Mouse (Mus musculus): ENCODE measurements around the gene Gm43191. TPM values are rescaled to one million over a fixed set of nuclear protein-coding genes. Genes with fewer than 3 reads are reported as not detected.

Gene Gm43191
- polyA plus RNA-seq, 2 experiments, result not detected

GRCm38 (mm10) chr3:116635799-116636198, 45.3 kb downstream of the Gm43191 start:
- no peak for TF ChIP-seq POLR2A (IDR thresholded peaks at IDR 0.05; ENCODE audit: borderline replicate concordance, extremely low read depth, insufficient read depth, insufficient read length)
- Histone ChIP-seq H3K27ac (replicated peaks; ENCODE audit: low read depth, low read length) (no peak overlapping the region), H3K36me3 (ENCODE audit: control insufficient read depth, insufficient read depth, low read length) (peaks cover 87% of the 10 kb centered on the region), H3K9me3 (ENCODE audit: control insufficient read depth, low read length) (no peaks in the 10 kb centered on the region), H3K4me2 (replicated peaks; ENCODE audit: low read depth, low read length, severe bottlenecking) (no peak overlapping the region), H3K4me3 (replicated peaks; ENCODE audit: low read length) (no peak overlapping the region), H3K9ac (ENCODE audit: low read depth, low read length, severe bottlenecking) (no peak overlapping the region), H3K27me3 (ENCODE audit: control insufficient read depth, insufficient read depth, low read length) (no peaks in the 10 kb centered on the region), H3K4me1 (ENCODE audit: control insufficient read depth, insufficient read depth, low read length) (no peaks in the 10 kb centered on the region)
- no peak for DNase-seq (ENCODE audit: low spot score)
- WGBS, result 79% methylated on average over 5 of the region's 5 CpGs
- no peak for ATAC-seq (ENCODE audit: low FRiP score, low read depth)

GRCm38 (mm10) chr3:116634853-116635252, 46.2 kb downstream of the Gm43191 start:
- no peaks in the 10 kb centered on the region for H3K4me1 ChIP-seq (ENCODE audit: control insufficient read depth, insufficient read depth, low read length)
- H3K4me2 ChIP-seq (replicated peaks; ENCODE audit: low read depth, low read length, severe bottlenecking), result no peak overlapping the region
- no peaks in the 10 kb centered on the region for H3K27me3 ChIP-seq (ENCODE audit: control insufficient read depth, insufficient read depth, low read length)
- no peak overlapping the region for H3K9ac ChIP-seq (ENCODE audit: low read depth, low read length, severe bottlenecking)
- no peak overlapping the region for H3K27ac ChIP-seq (replicated peaks; ENCODE audit: low read depth, low read length)
- 95% methylated on average over 8 of the region's 8 CpGs for WGBS
- ATAC-seq (ENCODE audit: low FRiP score, low read depth) (no peak), DNase-seq (ENCODE audit: low spot score) (no peak)
- no peaks in the 10 kb centered on the region for H3K9me3 ChIP-seq (ENCODE audit: control insufficient read depth, low read length)
- H3K4me3 ChIP-seq (replicated peaks; ENCODE audit: low read length), result no peak overlapping the region
- peaks cover 87% of the 10 kb centered on the region for H3K36me3 ChIP-seq (ENCODE audit: control insufficient read depth, insufficient read depth, low read length)
- TF ChIP-seq POLR2A (IDR thresholded peaks at IDR 0.05; ENCODE audit: borderline replicate concordance, extremely low read depth, insufficient read depth, insufficient read length), result no peak

GRCm38 (mm10) chr3:116634091-116634490, 47.0 kb downstream of the Gm43191 start:
- no peaks in the 10 kb centered on the region for H3K27me3 ChIP-seq (ENCODE audit: control insufficient read depth, insufficient read depth, low read length)
- H3K9ac ChIP-seq (ENCODE audit: low read depth, low read length, severe bottlenecking), result no peak overlapping the region
- no peak overlapping the region for H3K4me2 ChIP-seq (replicated peaks; ENCODE audit: low read depth, low read length, severe bottlenecking)
- DNase-seq (ENCODE audit: low spot score) (no peak), ATAC-seq (ENCODE audit: low FRiP score, low read depth) (no peak)
- TF ChIP-seq POLR2A (IDR thresholded peaks at IDR 0.05; ENCODE audit: borderline replicate concordance, extremely low read depth, insufficient read depth, insufficient read length), result no peak
- H3K27ac ChIP-seq (replicated peaks; ENCODE audit: low read depth, low read length), result no peak overlapping the region
- H3K4me3 ChIP-seq (replicated peaks; ENCODE audit: low read length), result no peak overlapping the region
- peaks cover 80% of the 10 kb centered on the region for H3K36me3 ChIP-seq (ENCODE audit: control insufficient read depth, insufficient read depth, low read length)
- WGBS, result 96% methylated on average over 3 of the region's 3 CpGs
- no peaks in the 10 kb centered on the region for H3K4me1 ChIP-seq (ENCODE audit: control insufficient read depth, insufficient read depth, low read length)
- H3K9me3 ChIP-seq (ENCODE audit: control insufficient read depth, low read length), result no peaks in the 10 kb centered on the region

GRCm38 (mm10) chr3:116632971-116633370, 48.1 kb downstream of the Gm43191 start:
- peaks cover 74% of the 10 kb centered on the region for H3K36me3 ChIP-seq (ENCODE audit: control insufficient read depth, insufficient read depth, low read length)
- no peak for ATAC-seq (ENCODE audit: low FRiP score, low read depth)

GRCm38 (mm10) chr3:116631459-116631858, 49.6 kb downstream of the Gm43191 start:
- no peaks in the 10 kb centered on the region for H3K27me3 ChIP-seq (ENCODE audit: control insufficient read depth, insufficient read depth, low read length)
- ATAC-seq (ENCODE audit: low FRiP score, low read depth), result no peak
- H3K27ac ChIP-seq (replicated peaks; ENCODE audit: low read depth, low read length), result no peak overlapping the region
- 76% methylated on average over 1 of the region's 1 CpGs for WGBS
- H3K9ac ChIP-seq (ENCODE audit: low read depth, low read length, severe bottlenecking), result no peak overlapping the region
- H3K4me3 ChIP-seq (replicated peaks; ENCODE audit: low read length), result no peak overlapping the region
- no peak for TF ChIP-seq POLR2A (IDR thresholded peaks at IDR 0.05; ENCODE audit: borderline replicate concordance, extremely low read depth, insufficient read depth, insufficient read length)
- no peaks in the 10 kb centered on the region for H3K9me3 ChIP-seq (ENCODE audit: control insufficient read depth, low read length)
- H3K4me1 ChIP-seq (ENCODE audit: control insufficient read depth, insufficient read depth, low read length), result no peaks in the 10 kb centered on the region
- H3K36me3 ChIP-seq (ENCODE audit: control insufficient read depth, insufficient read depth, low read length), result peaks cover 67% of the 10 kb centered on the region
- no peak overlapping the region for H3K4me2 ChIP-seq (replicated peaks; ENCODE audit: low read depth, low read length, severe bottlenecking)
- DNase-seq (ENCODE audit: low spot score), result no peak

More at GRCm38 (mm10) chr3:116632971-116633370, 48.1 kb downstream of the Gm43191 start:
- H3K9me3 ChIP-seq (ENCODE audit: control insufficient read depth, low read length), result no peaks in the 10 kb centered on the region
- WGBS, result 79% methylated on average over 3 of the region's 3 CpGs
- H3K4me1 ChIP-seq (ENCODE audit: control insufficient read depth, insufficient read depth, low read length), result no peaks in the 10 kb centered on the region
- no peak overlapping the region for H3K4me2 ChIP-seq (replicated peaks; ENCODE audit: low read depth, low read length, severe bottlenecking)
- no peak overlapping the region for H3K27ac ChIP-seq (replicated peaks; ENCODE audit: low read depth, low read length)
- no peaks in the 10 kb centered on the region for H3K27me3 ChIP-seq (ENCODE audit: control insufficient read depth, insufficient read depth, low read length)
- H3K9ac ChIP-seq (ENCODE audit: low read depth, low read length, severe bottlenecking), result no peak overlapping the region
- no peak for DNase-seq (ENCODE audit: low spot score)
- TF ChIP-seq POLR2A (IDR thresholded peaks at IDR 0.05; ENCODE audit: borderline replicate concordance, extremely low read depth, insufficient read depth, insufficient read length), result no peak
- no peak overlapping the region for H3K4me3 ChIP-seq (replicated peaks; ENCODE audit: low read length)

GRCm38 (mm10) chr3:116622641-116623040, 58.4 kb downstream of the Gm43191 start:
- ATAC-seq (ENCODE audit: low FRiP score, low read depth) (no peak), DNase-seq (ENCODE audit: low spot score) (no peak)
- Histone ChIP-seq H3K9me3 (ENCODE audit: control insufficient read depth, low read length) (no peaks in the 10 kb centered on the region), H3K4me2 (replicated peaks; ENCODE audit: low read depth, low read length, severe bottlenecking) (no peak overlapping the region), H3K9ac (ENCODE audit: low read depth, low read length, severe bottlenecking) (no peak overlapping the region), H3K4me1 (ENCODE audit: control insufficient read depth, insufficient read depth, low read length) (no peaks in the 10 kb centered on the region), H3K27ac (replicated peaks; ENCODE audit: low read depth, low read length) (no peak overlapping the region), H3K36me3 (ENCODE audit: control insufficient read depth, insufficient read depth, low read length) (peaks cover 34% of the 10 kb centered on the region), H3K4me3 (replicated peaks; ENCODE audit: low read length) (no peak overlapping the region), H3K27me3 (ENCODE audit: control insufficient read depth, insufficient read depth, low read length) (no peaks in the 10 kb centered on the region)
- TF ChIP-seq POLR2A (IDR thresholded peaks at IDR 0.05; ENCODE audit: borderline replicate concordance, extremely low read depth, insufficient read depth, insufficient read length), result no peak
- 94% methylated on average over 7 of the region's 7 CpGs for WGBS
